Mouse (Mus musculus) megakaryocyte progenitor cell, adult 5-6 weeks (primary cell): ENCODE results near the gene Arl6ip4. TPM values are rescaled to one million over a fixed set of nuclear protein-coding genes. Genes with fewer than 3 reads are reported as not detected.
A peak's percentile ranks its signal among the peaks of the same experiment; 100 is the strongest.

Source experiments
- ATAC-seq: replicated peaks from 2 replicates; pipeline ENCODE4 v1.8.0; 2016; ENCODE audit warnings: mild to moderate bottlenecking, moderate TSS enrichment, inconsistent platforms; ENCODE audit not compliant: poor library complexity
- total RNA-seq, 2 experiments: library from RNA; stranded (forward) in 1 of 2; stranded (reverse) in 1 of 2; fragments of 157-497, 149-512 nt in 1 of 2; fragments of 200-1000 nt in 1 of 2; gene quantifications; 2 replicates each; pipeline versions ENCODE4 v1.2.3 to v1.2.4; 2015 to 2017

The Arl6ip4 gene
- total RNA-seq, 2 experiments from 2014 or later = 70.6 to 114 TPM

DNA sequence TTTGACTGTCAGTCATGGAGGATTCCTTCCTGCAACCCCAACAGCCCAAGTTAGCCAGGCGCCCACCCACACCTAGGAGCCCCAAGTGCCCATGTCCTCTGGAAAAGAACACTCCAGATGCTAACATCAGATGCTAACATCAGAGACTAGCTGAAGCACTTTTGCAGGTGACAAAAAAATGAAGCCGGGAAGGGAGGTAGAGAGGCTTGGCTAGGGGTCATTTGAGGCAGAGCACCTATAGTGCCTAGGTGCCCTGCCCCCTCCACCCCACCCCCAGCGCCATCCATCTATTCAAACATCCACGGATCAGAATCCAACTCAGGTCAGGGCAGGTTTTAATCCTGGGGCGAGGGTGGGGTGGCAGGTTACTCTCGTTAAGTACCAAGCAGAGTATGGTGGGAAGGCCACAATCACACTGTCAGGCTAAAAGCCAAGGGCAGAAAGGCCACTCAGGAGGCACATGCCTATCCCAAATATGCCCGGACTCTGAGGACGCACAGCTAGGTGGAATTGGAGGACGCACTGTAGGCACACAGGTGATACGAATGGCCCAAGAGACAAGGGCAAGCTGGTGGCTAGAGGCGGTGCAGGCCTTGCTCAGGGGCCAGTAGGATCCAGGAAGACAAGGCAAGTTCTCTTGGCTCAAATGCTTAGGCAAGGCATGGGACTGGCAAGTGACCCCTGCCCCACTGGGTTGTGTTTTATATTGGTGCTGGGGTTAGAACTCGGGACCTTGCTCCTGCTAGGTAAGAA, 21.9 kb upstream of the Arl6ip4 start:
- ATAC-seq = no peak

DNA sequence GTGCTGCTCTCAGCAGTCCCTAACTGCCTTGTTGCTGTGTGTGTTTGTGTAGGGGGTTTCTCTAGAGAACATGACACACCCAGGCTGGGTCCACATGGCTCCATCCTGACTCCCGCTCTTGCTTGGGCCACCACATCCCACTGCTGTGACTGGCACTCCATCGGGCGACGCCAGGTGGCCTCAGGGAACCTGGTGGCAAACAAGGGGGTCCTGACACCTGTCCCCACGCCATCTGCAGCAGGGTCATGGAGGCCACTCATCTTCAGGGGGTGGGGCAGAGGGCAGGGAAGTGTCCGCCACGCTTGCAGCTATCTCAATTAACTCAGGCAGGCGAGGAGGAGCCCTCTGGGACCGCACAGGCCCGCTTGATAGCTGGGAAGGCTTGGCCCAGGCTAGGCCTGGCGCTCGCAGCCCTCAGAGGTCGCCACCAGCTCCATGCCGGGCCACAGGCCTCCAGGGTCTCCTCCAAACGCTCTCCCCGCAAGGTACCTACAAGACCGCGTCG, 20.8 kb upstream of the Arl6ip4 start:
- peak; percentile 18; the same call in 1 of the 2 replicates for ATAC-seq

DNA sequence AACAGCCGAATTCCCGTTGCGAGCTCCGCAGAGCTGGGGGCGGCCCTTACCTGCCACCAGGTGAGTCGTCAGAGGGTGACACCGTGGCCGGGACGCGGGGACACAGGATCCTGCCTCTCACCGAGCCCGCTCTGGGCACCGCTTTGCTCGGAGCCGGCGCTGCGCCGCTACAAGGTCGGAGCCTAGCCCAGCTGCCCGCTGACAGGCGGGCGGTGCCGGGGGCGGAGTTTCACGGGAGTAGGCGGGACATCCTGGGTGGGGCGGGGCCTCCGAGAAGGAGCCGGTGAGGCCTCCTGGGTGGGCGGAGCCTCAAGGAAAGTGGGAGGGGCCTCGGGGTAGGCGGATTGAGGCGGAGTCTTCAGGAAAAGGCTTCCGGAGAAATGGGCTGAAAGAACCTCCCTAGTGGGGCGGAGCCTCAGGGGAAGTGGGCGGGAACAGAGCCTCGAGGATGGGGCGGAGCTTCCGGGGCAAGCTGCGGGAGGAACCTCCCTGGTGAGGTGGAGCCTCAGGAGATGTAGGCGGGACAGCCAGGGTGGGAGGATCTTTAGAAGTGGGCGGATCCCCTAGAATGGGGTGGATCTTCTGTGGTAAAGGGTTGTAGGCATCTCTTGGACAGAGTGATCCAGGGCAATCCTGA, 20.2 kb upstream of the Arl6ip4 start, which contains the start of gene Abcb9:
Gene Abcb9 (minus strand): TSS at position 203 of the 637 bp plus-strand sequence.
- peak; percentile 88 for ATAC-seq

DNA sequence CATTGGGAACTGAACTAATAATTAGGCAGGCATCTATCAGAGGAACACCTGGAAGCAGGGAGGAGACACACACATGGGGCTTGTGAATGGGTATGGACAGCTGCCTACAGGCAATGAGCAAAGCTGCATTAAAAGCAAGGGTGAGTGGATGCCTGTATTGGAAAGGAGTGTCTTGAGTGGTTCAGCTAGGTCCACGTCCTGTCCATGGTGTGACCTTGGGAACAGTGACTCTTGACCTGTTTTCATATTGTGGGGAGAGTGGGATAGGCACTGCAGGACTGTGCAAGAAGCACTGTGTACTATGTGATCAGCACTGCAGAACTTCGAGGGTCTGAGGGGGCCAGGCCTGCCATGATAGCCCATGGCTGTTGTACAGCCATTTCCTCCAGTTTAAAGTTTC, 17.0 kb upstream of the Arl6ip4 start:
- ATAC-seq = no peak

DNA sequence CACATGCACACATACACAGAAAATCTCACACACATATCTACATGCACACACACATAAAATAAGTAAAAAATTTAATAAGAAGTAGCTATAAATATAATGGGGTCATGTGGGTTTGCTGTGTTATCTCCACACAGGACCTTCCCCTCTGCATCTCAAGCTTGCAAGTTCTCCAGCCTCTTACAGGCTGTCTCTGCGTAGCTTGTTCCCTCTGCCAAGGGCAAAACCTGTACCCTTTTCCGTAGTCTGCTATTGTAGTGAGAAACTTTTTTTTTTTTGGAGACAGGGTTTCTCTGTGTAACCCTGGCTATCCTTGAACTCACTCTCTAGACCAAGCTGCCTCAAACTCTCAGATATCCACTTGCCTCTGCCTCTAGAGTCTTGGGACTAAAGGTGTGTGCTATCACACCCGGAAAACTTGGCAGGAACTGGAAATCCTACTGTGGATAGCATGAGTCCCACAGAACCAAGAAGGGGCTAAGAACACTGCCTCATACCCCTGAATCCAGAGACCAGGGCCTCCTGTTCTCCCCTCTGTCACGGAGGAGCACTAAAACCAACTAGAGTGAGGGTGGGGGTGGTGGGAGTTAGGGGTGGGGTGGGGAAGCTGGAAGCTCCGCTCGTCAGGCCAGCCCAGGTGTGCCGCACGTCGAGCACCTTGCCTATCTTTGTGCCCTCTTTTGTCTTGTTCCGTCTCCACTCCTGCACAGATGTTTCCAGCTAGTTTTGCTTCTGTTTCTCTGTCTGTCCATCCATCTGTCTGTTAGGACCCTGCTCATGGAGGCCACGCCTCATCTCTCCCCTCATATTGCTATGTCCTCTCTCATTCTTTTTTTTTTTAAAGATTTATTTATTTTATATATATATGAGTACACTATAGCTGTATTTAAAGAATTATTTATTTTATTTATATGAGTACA, 15.5 kb upstream of the Arl6ip4 start:
- ATAC-seq = no peak

DNA sequence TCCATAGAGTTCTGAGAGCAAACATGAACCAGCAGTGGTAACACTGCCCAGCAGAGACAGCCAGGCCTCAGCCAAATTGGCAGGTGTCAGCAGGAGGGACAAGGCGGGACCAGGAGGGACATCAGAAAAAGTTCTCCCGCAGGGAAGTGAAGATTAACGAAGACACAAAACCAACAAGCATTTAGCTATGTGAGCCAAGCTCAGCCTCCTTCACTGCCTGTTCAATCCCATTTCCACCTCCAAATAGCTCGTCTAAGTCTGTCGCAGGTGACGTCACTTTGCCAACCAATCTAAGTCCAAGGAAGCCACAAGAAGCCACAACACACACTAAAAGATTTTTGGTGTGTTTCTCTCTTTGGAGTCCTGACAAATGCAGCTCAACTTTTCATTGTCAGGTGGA, 13.6 kb upstream of the Arl6ip4 start:
- ATAC-seq = no peak

DNA sequence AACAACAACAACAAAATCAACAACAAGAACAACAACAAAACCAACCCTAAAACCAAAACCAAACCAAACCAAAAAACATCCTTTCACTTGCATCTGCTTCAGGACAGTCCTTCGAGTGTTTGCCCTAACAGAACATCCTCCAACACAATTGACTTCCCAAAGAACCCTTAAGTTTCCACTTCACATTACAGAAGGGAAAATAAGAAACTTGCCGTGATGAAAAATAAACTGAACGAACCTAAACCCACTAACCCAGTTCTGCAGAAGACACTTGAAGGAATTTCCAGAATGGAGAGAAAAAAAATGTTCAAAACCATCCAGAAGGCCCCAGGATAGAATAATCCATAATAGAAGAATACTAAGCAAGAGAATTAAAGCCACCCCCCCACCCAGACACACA, 12.9 kb upstream of the Arl6ip4 start:
- ATAC-seq = no peak

DNA sequence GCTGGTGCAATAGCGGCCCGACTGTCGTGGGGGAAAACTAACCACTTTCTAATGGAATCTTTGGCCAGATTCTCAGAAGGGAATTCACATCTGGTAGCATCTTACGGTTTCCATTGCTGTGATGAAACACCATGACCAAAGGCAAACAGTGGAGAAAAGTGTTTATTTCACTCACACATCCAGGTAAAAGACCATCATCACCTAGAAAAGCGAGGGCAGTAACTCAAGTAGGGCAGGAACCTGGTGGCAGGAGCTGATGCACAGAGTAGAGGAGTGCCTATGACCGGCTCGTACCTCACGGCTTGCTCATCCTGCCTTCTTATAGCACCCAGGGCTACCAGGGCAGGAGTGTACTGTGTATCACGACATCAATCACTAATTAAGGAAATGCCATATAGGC, 12.3 kb upstream of the Arl6ip4 start:
- ATAC-seq = no peak

DNA sequence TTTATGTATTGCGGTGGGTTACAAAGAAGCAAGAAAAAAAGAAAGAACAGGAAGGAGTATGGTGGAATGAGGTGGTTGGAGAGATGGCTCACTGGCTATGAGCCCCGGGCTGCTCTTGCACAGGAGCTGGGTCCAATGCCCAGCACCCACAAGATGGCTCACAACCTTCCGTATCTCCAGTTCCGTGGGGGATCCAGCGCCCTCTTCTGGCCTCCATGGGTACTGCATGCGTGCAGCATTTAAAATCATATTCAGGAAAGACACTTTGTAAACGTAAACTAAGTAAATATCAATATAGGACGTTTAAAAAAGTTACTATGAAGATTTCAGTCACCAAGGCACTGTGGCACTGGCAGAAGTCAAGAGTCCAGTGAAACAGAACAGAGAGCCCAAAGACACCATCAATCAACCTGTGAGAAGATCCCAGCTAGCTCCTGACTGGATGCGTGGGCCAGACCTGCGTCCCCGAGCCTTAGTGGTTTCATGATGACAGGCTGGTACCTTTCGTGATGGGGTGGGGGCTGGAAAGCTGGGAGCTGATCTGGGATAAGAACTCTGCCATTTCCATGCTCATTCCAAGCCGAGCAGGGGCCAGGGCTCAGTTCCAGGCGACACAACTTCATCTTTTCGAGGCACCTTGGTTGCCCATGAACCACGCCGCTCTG, 4.7 kb upstream of the Arl6ip4 start:
- peak; percentile 38 for ATAC-seq

DNA sequence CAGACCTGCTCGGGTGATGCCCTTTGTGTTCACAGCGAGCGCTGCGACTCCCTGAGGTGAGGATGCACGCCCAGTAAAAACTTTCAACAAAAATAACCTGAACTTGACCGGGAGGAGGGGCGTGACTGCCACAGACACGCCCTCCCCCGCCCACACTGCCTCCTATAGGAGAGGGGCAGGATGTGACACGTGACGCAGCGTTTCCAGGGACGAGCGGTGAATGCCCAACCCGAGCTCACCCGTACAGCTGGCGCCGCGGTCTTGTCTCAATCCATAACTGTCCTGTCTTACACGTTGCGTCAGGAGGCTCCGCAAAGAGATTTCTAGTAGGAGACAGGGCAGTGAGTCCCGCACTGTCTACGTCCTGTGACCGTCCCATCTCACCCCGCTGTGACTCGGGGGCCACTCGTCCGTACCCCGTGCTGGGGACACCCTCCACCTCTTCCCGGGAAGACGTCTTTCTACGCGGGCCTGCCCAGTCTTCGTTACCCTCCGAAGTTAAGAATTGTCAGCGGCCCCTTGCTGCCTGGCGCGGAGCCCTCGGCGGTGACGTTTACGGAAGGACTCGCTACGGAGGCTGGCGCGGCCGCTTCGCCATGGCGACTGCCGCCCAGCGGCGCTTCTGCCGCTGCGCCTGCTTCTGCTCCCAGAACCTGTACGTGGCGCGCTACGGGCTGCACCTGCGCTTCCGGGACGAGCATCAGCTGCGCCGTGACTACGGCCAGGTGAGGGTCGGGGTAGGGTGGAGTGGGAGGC, 4.0 kb upstream of the Arl6ip4 start, which contains the start of gene Ogfod2:
Gene Ogfod2 (plus strand): TSS at position 556 of the 756 bp plus-strand sequence.
- peak; percentile 78 for ATAC-seq

DNA sequence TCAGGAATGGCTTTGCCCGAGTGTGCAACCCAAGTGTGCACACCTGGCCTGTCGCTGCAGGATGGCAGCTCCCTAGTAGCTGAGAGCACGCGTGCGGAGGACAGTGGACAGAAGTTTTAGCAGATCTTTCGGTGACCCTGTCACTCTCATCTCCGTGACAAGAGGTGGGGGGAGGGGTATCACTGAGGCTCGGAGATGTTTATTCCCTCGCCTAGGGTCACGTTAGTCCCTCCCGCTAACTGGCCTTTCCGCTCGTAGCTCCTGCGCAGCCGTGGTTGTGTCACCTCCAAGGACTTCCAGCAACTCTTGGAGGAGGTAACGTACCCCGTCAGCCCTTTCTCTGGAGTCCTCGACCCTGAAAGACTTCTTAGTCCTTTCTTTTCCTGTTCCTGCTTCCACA, 3.4 kb upstream of the Arl6ip4 start:
- peak; percentile 3; the same call in 1 of the 2 replicates for ATAC-seq

DNA sequence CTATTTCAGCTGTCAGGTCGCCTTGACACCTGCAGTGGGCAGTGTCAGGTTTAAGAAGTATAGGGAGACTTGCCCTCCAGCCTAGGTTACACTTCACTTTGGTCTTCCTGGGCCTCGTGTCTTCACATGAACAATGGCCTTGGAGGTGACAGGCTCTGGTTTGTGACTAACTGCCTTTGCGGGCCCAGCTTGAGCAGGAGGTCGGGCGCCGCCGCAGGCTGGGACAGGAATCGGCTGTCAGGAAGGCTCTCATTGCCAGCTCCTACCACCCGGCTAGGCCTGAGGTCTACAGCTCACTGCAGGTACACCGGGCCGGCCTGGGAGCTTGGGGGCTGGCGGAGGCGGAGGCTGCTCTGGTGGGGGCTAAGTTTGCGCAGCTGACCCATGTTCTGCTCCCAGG, 2.9 kb upstream of the Arl6ip4 start:
- peak; percentile 29 for ATAC-seq

DNA sequence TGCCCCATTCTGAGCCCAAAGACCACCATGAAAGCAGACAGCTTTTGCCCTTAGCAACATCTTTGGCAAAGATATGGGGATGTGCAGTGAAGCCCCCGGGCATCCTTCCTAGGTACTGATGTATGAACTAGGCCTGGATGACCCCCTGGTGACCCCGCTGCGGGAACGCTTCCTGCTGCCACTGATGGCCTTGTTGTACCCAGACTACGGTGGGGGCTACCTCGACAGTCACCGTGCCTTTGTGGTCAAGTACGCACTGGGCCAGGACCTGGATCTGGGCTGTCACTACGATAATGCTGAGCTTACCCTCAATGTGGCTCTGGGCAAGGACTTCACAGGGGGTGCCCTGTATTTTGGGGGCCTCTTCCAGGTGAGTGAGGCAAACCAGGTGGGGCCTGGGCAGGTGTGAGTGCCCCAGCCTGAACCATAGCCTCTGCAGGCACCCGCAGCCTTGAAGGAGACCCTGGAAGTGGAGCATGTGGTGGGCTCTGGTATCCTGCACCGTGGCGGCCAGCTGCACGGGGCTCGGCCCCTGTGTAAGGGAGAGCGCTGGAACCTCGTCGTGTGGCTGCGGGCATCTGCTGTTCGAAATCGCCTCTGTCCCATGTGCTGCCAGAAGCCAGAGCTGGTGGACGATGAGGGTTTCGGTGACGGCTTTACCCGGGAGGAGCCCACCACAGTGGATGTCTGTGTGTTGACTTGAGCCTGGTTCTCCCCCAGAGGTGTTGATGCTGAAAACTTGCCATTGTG, 1.4 kb upstream of the Arl6ip4 start:
- ATAC-seq = no peak

DNA sequence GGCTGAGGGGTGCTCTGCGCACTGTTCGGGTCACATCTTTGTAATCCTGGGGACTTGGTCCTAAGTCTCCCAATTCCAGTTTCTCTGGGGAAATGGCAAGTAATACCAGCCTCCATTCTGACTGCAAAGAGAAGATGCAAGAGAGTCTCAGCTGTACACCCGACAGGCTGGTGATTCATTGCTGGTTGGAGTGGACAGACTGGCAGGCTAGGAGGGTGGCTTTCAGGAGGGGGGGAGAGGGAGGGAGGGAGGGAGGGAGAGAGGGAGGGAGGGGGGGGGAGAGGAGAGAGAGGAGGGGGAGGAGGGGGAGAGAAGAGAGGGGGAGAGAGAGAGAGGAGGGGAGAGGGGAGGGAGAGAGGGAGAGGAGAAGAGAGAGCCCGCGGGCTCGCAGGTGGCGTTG, 358 bp upstream of the Arl6ip4 start:
- ATAC-seq = no peak

DNA sequence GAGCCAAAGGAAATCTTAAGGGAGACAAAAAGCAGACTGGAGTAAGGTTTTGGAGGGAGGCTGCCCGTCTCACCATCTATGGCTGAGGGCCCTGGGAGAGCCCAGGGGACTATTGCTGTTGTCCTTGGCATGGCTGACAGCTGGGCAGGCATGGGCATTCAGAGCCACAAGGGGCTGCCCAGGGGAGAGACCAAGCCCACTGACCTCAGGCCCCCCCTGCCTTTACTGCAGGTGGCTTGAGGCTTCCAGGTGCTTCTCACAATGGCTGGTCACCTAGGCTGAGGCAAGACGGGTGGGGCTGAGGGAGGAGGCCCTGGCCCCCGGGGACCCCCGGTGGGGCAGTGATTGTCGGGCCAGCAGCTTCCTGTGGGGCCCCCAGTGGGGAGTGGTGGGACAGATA, 3.3 kb downstream of the Arl6ip4 start:
- no peak for ATAC-seq

DNA sequence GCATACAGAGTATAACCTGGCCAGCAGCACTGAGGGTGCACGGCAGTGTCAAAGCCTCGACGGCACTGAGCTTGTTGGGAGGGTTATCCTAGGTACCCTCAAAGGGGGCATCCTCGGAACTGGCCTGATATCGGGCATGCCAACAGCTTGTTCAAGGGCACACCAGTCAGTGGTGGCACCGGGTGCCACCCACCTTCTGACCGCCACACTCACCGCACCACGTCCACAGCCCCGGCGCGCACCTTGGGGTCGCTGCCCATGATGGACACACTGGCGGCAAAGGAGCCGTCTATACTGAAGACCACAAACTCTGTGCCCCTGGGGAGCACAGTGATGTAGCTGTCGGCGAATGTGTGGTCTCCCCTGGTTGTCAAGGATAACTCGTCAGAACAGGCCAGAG, 6.5 kb downstream of the Arl6ip4 start:
- no peak for ATAC-seq

DNA sequence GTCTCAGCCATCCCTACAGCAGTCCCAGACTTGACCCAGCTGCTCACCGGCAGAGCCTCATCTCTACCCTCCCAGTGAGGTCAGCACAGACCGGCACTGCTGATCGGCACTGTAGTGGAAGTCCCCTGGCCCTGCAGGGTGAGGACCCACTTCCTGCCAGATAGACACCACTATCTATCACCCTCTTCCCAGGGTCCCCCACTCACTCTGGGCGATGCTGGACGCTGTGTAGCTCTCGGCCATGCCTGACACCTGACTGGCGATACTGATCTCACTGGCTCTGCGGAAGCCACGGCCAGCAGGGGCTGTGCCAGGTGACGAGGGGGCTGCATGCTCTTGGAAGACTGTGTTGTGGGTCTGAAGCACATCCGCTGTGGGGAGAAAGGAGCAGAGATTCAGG, 9.2 kb downstream of the Arl6ip4 start:
- no peak for ATAC-seq

DNA sequence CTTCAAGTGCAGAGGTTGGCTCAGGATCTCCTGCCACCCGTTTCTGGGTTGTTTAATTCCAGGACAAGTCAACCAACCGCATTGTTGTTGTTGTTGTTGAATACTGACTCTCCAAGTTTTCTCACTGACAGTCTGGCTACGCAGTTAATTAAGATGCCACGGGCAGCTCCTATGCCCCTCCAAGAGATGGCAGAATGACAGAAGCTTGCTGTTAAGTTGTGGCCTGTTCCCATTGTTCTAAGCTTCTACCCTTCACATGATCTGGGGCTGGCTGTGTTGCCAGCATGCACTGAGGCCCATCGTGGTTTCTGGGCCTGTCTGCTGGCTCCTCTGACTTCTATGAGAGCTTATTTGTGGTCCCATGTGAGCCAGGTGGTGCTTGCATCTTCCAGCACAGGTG, 18.4 kb downstream of the Arl6ip4 start:
- ATAC-seq = no peak

DNA sequence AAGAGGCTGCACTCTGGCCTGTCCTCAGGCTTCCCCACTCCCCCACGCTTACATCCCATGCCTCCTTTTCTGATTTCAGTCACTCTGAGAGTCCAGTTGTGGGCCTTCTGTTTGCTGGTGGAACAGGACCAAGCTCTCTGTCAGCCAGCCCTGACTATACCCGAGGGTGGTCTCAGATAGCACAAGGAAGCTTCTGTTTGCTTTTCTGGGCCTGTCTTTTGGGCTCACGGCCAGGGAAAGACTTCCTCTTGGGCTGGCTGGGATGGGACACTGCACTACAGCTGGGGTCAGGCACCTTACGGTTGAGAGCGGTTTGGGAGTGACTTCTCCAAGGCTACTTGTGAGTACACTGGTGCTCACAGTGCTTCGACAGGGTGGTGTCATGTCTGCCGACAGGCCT, 22.2 kb downstream of the Arl6ip4 start:
- ATAC-seq = no peak; the same call in 1 of the 2 replicates
